Mouse (Mus musculus) stomach, postnatal 0 days (tissue): ENCODE data around the gene Dlgap3.

Source experiments
- CTCF ChIP-seq: IDR thresholded peaks from 2 replicates; pipeline ENCODE4 v1.5.1; 2016; ENCODE audit warnings: antibody characterized with exemption, low read depth, mild to moderate bottlenecking, moderate library complexity
- EP300 ChIP-seq: optimal IDR thresholded peaks from 2 replicates; pipeline ENCODE3; 2016; ENCODE audit warnings: antibody characterized with exemption

GRCm38 (mm10) chr4:127242696-127243095, 73.7 kb downstream of the Dlgap3 start:
- TF ChIP-seq CTCF (no peak), EP300 (no peak)
